Comparison of ENCODE assay signal across 7 mouse cellular contexts in genomic region chr4:118359211-118359895, GRCm38 (mm10). TPM values are rescaled to one million over a fixed set of nuclear protein-coding genes. Genes with fewer than 3 reads are reported as not detected.
DNase-seq lines count a peak whose midpoint lies in the region; ATAC-seq and TF ChIP-seq lines count a peak whose summit lies in the region.

No protein-coding gene starts in this region.

- 11% methylated on average over 21 of the region's 21 CpGs for WGBS in forebrain, embryonic 15.5 days
- 13% methylated on average over 21 of the region's 21 CpGs for WGBS in liver, embryonic 16.5 days (ENCODE audit: insufficient replicate concordance)

- no peaks in the 10 kb centered on the region for H3K9me3 ChIP-seq in forebrain, embryonic 15.5 days
- H3K9me3 ChIP-seq in liver, embryonic 16.5 days (replicated peaks; ENCODE audit: control insufficient read depth, low read length), result no peaks in the 10 kb centered on the region

- ATAC-seq in forebrain, embryonic 15.5 days (replicated peaks), result 0 out of 2 replicates have a peak, but pooled peaks have one; percentile 15
- no peak; the same call in 1 of the 2 replicates for ATAC-seq in liver, embryonic 16.5 days (ENCODE audit: low read depth)

- no peaks in the 10 kb centered on the region for H3K27me3 ChIP-seq in testis, adult 2 months (ENCODE audit: control insufficient read depth, insufficient read depth, low read length)
- no peaks in the 10 kb centered on the region for H3K27me3 ChIP-seq in forebrain, embryonic 15.5 days
- no peaks in the 10 kb centered on the region for H3K27me3 ChIP-seq in liver, embryonic 16.5 days (ENCODE audit: control insufficient read depth, insufficient read depth, low read depth, low read length)

- H3K4me1 ChIP-seq in testis, adult 2 months (ENCODE audit: control insufficient read depth, insufficient read depth, low read length), result peaks cover 4% of the 10 kb centered on the region
- peaks cover 20% of the 10 kb centered on the region for H3K4me1 ChIP-seq in forebrain, embryonic 15.5 days
- peaks cover 11% of the 10 kb centered on the region for H3K4me1 ChIP-seq in liver, embryonic 16.5 days (ENCODE audit: control insufficient read depth, low read depth, low read length)

- DNase-seq in testis, postnatal 14 days (ENCODE audit: low spot score), result no peak
- DNase-seq in frontal cortex, postnatal 10 days (ENCODE audit: low spot score in 2 of 2), result no peak
- no peak for DNase-seq in urinary bladder, postnatal 4 days (ENCODE audit: low spot score in 2 of 2)
- no peak for DNase-seq in frontal cortex, postnatal 14 days (ENCODE audit: low spot score in 2 of 2)

- H3K36me3 ChIP-seq in testis, adult 2 months (ENCODE audit: control insufficient read depth, insufficient read depth, low read length), result no peaks in the 10 kb centered on the region
- peaks cover 31% of the 10 kb centered on the region for H3K36me3 ChIP-seq in forebrain, embryonic 15.5 days
- peaks cover 11% of the 10 kb centered on the region; the same call in 1 of the 2 replicates for H3K36me3 ChIP-seq in liver, embryonic 16.5 days (ENCODE audit: control insufficient read depth, insufficient read depth)

- TF ChIP-seq POLR2A in testis, adult 2 months (IDR thresholded peaks at IDR 0.05; ENCODE audit: control insufficient read depth, low read depth, low read length), result no peak

- peak overlapping the region; percentile 87 for H3K4me3 ChIP-seq in testis, adult 2 months (ENCODE audit: control insufficient read depth, low read depth, low read length)
- peak overlapping the region; percentile 51 for H3K4me3 ChIP-seq in forebrain, embryonic 15.5 days
- H3K4me3 ChIP-seq in liver, embryonic 16.5 days (ENCODE audit: low read depth, low read length), result peak overlapping the region; percentile 72

- H3K4me2 ChIP-seq in forebrain, embryonic 15.5 days (replicated peaks), result peak overlapping the region; percentile 76
- peak overlapping the region; percentile 93 for H3K4me2 ChIP-seq in liver, embryonic 16.5 days (ENCODE audit: low read depth, low read length)

- H3K9ac ChIP-seq in forebrain, embryonic 15.5 days (replicated peaks), result peak overlapping the region; percentile 69
- H3K9ac ChIP-seq in liver, embryonic 16.5 days (ENCODE audit: low read depth, low read length), result peak overlapping the region; percentile 75

- no peak for TF ChIP-seq CTCF in testis, adult 2 months (IDR thresholded peaks at IDR 0.05; ENCODE audit: control insufficient read depth, insufficient read depth, insufficient replicate concordance, low read depth, low read length)

- no peak overlapping the region for H3K27ac ChIP-seq in testis, adult 2 months (ENCODE audit: control insufficient read depth, insufficient read depth, low read depth, low read length)
- peak overlapping the region; percentile 86 for H3K27ac ChIP-seq in forebrain, embryonic 15.5 days (replicated peaks)
- H3K27ac ChIP-seq in liver, embryonic 16.5 days (ENCODE audit: low read length), result peak overlapping the region; percentile 70; the same call in 1 of the 2 replicates

RNA-seq across cellular contexts. Expression of gene Szt2, which starts 49.7 kb away (rescaled TPM):
- 12.2 and 14.2 TPM in 2 replicates for polyA plus RNA-seq in testis, adult 2 months (2012; rRNA removed)
- polyA plus RNA-seq in forebrain, embryonic 15.5 days (2015; fragmentation: Nextera tagmentation; extraction: Ambion mirVana), result 10.9 and 12.7 TPM in 2 replicates
- polyA plus RNA-seq in liver, embryonic 16.5 days (2015; fragmentation: Nextera tagmentation; extraction: Ambion mirVana), result 2.1 and 3.1 TPM in 2 replicates

RNA-seq across cellular contexts. Expression of gene Med8, which starts 49.8 kb away (rescaled TPM):
- polyA plus RNA-seq in testis, adult 2 months (2012; rRNA removed), result 28.3 and 29.0 TPM in 2 replicates
- 115 and 122 TPM in 2 replicates for polyA plus RNA-seq in forebrain, embryonic 15.5 days (2015; fragmentation: Nextera tagmentation; extraction: Ambion mirVana)
- 60.9 and 64.3 TPM in 2 replicates for polyA plus RNA-seq in liver, embryonic 16.5 days (2015; fragmentation: Nextera tagmentation; extraction: Ambion mirVana)
